Mouse (Mus musculus) liver, embryonic 14.5 days (tissue): ENCODE results near the gene Dlgap1. TPM values are rescaled to one million over a fixed set of nuclear protein-coding genes. Genes with fewer than 3 reads are reported as not detected.
A peak's percentile ranks its signal among the peaks of the same experiment; 100 is the strongest.

ENCODE experiments used
- ATAC-seq: fragments of 200-750 bp; cut with Nextera tagmentation; 2 replicates; pipeline ENCODE4 v1.8.0; 2017; ENCODE audit warnings: moderate number of reproducible peaks, mild to moderate bottlenecking, moderate library complexity; ENCODE audit not compliant: insufficient read depth
- DNase-seq, 3 experiments: peaks; one replicate each; pipeline ENCODE4 v3.0.0-alpha.2; 2012 to 2013; ENCODE audit warnings: low read depth in 3 of 3, low spot score in 3 of 3
- H3K27ac ChIP-seq: fragments of 300-500 bp; sonication (generic); 2 replicates; pipeline ENCODE4 v1.5.1; 2014; ENCODE audit warnings: moderate library complexity, mild to moderate bottlenecking, control low read depth, inconsistent platforms
- H3K27me3 ChIP-seq: fragments of 300-500 bp; sonication (generic); 2 replicates; pipeline ENCODE4 v1.6.1; 2014; ENCODE audit warnings: mild to moderate bottlenecking, low read length, moderate library complexity; ENCODE audit not compliant: control insufficient read depth, insufficient read depth
- H3K36me3 ChIP-seq: fragments of 300-500 bp; sonication (generic); replicated peaks from 2 replicates; pipeline ENCODE4 v1.6.1; 2014; ENCODE audit warnings: low read depth; ENCODE audit not compliant: control insufficient read depth, insufficient read depth
- H3K4me1 ChIP-seq, 2 experiments: fragments of 200-500 bp in 1 of 2; fragments of 300-500 bp in 1 of 2; sonication (generic) in 1 of 2; replicated peaks; 2 replicates each; pipeline ENCODE4 v1.6.1; 2012 to 2014; ENCODE audit warnings: antibody characterized with exemption in 1 of 2, inconsistent platforms in 1 of 2, low read length in 1 of 2; ENCODE audit not compliant: control insufficient read depth in 2 of 2, insufficient read depth in 2 of 2
- H3K4me2 ChIP-seq: fragments of 300-500 bp; sonication (generic); 2 replicates; pipeline ENCODE4 v1.6.1; 2014; ENCODE audit warnings: low read depth, mild to moderate bottlenecking, control low read depth, moderate library complexity
- H3K4me3 ChIP-seq, 2 experiments: fragments of 200-500 bp in 1 of 2; fragments of 300-500 bp in 1 of 2; sonication (generic) in 1 of 2; 2 replicates each; pipeline ENCODE4 v1.5.1; 2012 to 2014; ENCODE audit warnings: low read depth in 2 of 2, low read length in 2 of 2, mild to moderate bottlenecking in 2 of 2, control low read depth in 1 of 2, inconsistent platforms in 1 of 2, moderate library complexity in 1 of 2; ENCODE audit not compliant: insufficient read depth in 1 of 2
- H3K9ac ChIP-seq: fragments of 300-500 bp; sonication (generic); replicated peaks from 2 replicates; pipeline ENCODE4 v1.6.1; 2014; ENCODE audit warnings: mild to moderate bottlenecking, control low read depth, moderate library complexity
- H3K9me3 ChIP-seq: fragments of 300-500 bp; sonication (generic); 2 replicates; pipeline ENCODE4 v1.6.1; 2016; ENCODE audit warnings: low read length, mixed read lengths; ENCODE audit not compliant: control insufficient read depth
- CTCF ChIP-seq: IDR thresholded peaks from 2 replicates; pipeline ENCODE4 v1.5.1; 2016; ENCODE audit warnings: antibody characterized with exemption, low read depth, control low read depth
- EP300 ChIP-seq: IDR thresholded peaks from 2 replicates; pipeline ENCODE4 v1.6.1; 2016; ENCODE audit warnings: antibody characterized with exemption, low read depth
- WGBS: fragments of 180-500 bp; shearing (Covaris S2); extraction: QIAGEN DNeasy Blood & Tissue Kit; methylation state at CpG from one replicate; pipeline ENCODE4 v1.1.7; 2014; ENCODE audit not compliant: insufficient replicate concordance; 5-methylcytosine and 5-hydroxymethylcytosine counted together
- polyA plus RNA-seq, 2 experiments: library from polyadenylated mRNA; depleted of rRNA in 1 of 2; stranded (reverse) in 1 of 2; unstranded in 1 of 2; fragments of >200 nt; fragmentation: Nextera tagmentation in 1 of 2; extraction: Ambion mirVana in 1 of 2; gene quantifications; 2 replicates each; pipeline versions ENCODE4 v1.2.1 to v1.2.3; 2012 to 2014

Dlgap1 gene
- polyA plus RNA-seq, 2 experiments, result 0.01 TPM; not detected in 1

DNA sequence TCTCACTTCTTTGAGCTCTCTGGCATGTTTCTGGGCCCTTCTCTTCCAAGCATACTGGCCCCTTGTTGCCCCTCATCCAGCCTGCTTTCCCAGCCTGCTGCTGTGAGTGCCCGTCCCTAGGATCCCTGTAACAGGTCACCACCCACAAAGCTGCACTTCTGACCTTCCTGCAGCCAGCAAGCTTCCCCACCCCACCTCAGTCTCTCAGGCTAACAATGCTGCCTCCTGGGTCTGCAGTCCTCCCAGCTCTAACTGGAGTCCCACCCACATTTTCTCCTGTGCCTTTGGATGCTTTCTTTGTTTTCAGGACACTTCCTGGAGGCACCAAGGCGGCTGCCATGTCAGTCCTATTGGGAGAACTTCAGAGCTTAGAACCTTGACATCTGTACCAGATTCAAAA is 707.6 kb downstream of the Dlgap1 start:
- WGBS, result 29% methylated on average over 2 of the region's 2 CpGs
- H3K27me3 ChIP-seq, result no peaks in the 10 kb centered on the region
- no peaks in the 10 kb centered on the region for H3K4me1 ChIP-seq
- no peaks in the 10 kb centered on the region for H3K9me3 ChIP-seq
- H3K27ac ChIP-seq, result no peak overlapping the region
- H3K36me3 ChIP-seq, result no peaks in the 10 kb centered on the region
- no peak overlapping the region for H3K4me3 ChIP-seq
- no peak for ATAC-seq
- H3K9ac ChIP-seq, result no peak overlapping the region
- DNase-seq, result no peak
- H3K4me2 ChIP-seq, result no peak overlapping the region
- TF ChIP-seq EP300 (no peak), CTCF (no peak)

DNA sequence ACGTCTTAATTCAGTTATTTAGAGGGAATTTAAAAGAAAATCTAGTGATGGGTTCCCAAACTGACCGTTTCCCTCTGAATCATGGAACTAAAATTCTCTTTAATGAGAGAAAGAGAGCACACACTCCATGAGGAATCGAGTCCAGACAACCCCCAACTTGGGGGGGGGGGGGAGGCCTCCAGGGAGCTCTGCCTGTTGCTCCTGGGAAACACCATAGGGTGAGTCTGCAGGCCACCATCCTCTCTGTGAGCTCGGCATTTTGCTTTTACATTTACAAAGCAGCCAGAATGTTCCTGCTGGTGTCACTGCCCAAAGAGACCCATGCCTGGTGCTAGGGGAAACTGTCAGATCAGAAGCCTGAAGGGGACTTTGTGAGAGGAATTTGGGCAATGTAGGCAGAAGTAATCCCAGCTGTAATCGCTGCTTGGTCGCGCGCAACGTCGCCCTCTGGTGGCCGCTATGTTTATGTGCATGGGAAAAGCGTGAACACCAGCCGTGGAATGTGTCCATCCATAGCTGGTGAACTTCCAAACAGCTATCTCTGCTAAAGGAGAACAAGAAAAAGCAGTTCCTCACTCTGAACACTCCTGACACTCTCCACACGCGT is 714.8 kb downstream of the Dlgap1 start:
- ATAC-seq, result no peak
- H3K4me3 ChIP-seq, result no peak overlapping the region
- no peaks in the 10 kb centered on the region for H3K27me3 ChIP-seq
- TF ChIP-seq CTCF (peak; percentile 91), EP300 (no peak)
- no peak overlapping the region for H3K9ac ChIP-seq
- peak in 1 of 3 experiments; percentile 6 for DNase-seq
- H3K4me2 ChIP-seq, result no peak overlapping the region
- H3K27ac ChIP-seq, result no peak overlapping the region
- H3K4me1 ChIP-seq, result no peaks in the 10 kb centered on the region
- whole genome bisulfite sequencing, result 14% methylated on average over 15 of the region's 15 CpGs
- no peaks in the 10 kb centered on the region for H3K36me3 ChIP-seq
- no peaks in the 10 kb centered on the region for H3K9me3 ChIP-seq

DNA sequence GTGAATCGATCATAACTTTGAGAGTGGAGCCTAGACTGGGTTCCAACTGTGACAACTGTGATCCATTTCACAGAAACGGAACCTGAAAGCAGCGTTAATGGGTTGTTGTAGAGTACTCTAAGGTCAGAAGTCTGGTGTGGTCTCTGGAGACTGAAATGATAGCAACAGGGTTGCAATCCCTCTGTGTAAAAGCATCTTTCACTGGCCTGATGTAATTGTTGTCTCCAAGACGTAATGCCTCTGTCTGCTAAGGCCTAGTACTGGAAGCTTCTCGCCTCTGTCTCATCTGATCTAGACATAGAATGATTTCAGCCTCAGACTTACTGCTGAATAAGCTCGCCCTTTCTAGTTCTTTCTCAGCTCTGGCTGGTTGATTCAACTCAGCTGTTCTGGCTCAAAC is 721.3 kb downstream of the Dlgap1 start:
- TF ChIP-seq EP300 (no peak), CTCF (no peak)
- WGBS, result 61% methylated on average over 6 of the region's 6 CpGs
- ATAC-seq, result no peak
- Histone ChIP-seq H3K9me3 (no peaks in the 10 kb centered on the region), H3K9ac (no peak overlapping the region), H3K36me3 (no peaks in the 10 kb centered on the region), H3K27ac (no peak overlapping the region), H3K4me2 (no peak overlapping the region), H3K4me3 (no peak overlapping the region), H3K4me1 (no peaks in the 10 kb centered on the region), H3K27me3 (no peaks in the 10 kb centered on the region)
- DNase-seq, result no peak

DNA sequence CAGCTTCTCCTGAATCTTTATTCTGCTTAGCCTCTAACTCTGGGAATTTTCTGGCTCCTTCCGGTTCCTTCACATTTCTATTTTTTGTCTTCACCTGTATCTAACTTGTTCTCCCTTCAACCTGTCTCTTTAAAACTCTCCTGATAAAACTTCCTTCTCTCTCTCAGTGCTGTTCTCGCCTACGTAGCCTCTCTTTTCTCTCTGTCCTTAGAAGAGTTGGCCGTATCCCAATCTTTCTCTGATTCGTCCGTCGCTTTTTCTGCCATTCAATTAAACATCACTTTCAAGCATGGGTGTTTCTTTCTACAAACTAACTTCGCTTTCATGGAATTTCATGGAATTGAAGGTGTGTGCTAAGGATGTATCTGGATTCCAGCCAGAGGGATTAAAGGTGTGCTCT is 721.7 kb downstream of the Dlgap1 start:
- Histone ChIP-seq H3K4me2 (no peak overlapping the region), H3K4me1 (no peaks in the 10 kb centered on the region), H3K9ac (no peak overlapping the region), H3K27me3 (no peaks in the 10 kb centered on the region), H3K27ac (no peak overlapping the region), H3K36me3 (no peaks in the 10 kb centered on the region), H3K9me3 (no peaks in the 10 kb centered on the region), H3K4me3 (no peak overlapping the region)
- 69% methylated on average over 8 of the region's 8 CpGs for WGBS
- no peak for TF ChIP-seq CTCF
- no peak for TF ChIP-seq EP300
- ATAC-seq (no peak), DNase-seq (no peak)

DNA sequence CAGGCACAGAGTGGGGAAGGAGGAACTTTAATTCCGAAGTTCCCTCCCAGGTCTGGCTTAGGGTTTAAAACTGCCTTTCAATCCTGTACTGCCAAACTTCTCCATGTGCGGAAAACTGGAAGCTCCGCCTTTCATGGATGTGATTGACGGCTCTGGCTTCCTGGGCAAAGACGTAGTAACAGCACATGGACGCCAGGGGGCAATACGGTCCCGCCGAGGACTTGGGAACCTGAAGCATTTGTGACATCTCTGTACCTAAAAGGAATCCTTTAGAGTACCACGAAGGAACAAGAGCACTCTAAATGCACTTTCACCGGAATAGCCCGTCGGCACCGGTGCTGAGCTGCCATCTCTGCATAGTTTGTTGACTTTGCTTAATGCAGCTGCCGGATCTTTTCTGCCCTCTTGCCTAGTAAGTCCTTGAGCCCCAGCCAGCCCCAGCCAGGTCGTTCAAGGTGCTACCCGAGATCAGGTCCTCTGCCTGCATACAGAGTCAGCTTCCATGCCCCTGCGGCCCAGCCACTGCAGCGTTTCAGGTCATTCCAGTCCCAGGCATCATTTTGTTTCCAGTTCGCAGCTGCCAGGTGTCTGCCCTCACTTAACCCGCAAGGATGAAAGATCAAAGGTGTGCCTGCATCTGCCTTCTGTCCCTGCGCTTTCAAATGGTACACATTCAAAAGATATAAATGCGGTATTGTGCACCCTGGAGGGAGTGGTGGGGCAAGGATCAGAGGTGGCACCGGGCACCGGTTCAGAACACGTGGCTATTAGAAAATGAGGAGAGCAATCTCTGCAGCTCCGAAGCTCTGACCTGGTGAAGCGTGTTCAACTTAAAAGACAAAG is 738.3 kb downstream of the Dlgap1 start:
- DNase-seq (peak; percentile 9 to 22 (median 11)), ATAC-seq (no peak)
- Histone ChIP-seq H3K4me1 (no peaks in the 10 kb centered on the region; a peak in 1 of 4 replicates), H3K4me3 (no peak overlapping the region), H3K4me2 (no peak overlapping the region), H3K9ac (no peak overlapping the region), H3K36me3 (no peaks in the 10 kb centered on the region), H3K27me3 (no peaks in the 10 kb centered on the region; the same call in 1 of the 2 replicates), H3K27ac (no peak overlapping the region), H3K9me3 (no peaks in the 10 kb centered on the region)
- WGBS, result 7% methylated on average over 28 of the region's 28 CpGs
- TF ChIP-seq EP300 (no peak), CTCF (peak; percentile 84)
